Mouse (Mus musculus) layer of hippocampus, adult 8-10 months (tissue): Measurements from ENCODE around the gene Prtn3. TPM values are rescaled to one million over a fixed set of nuclear protein-coding genes. Genes with fewer than 3 reads are reported as not detected.

ENCODE experiments used
- DNase-seq, 2 experiments: peaks; one replicate each; pipeline ENCODE4 v3.0.0; 2022; ENCODE audit warnings: low spot score in 2 of 2
- total RNA-seq, 4 experiments: library from RNA; stranded (reverse); gene quantifications; 2 replicates each; pipeline ENCODE4 v1.2.4; 2022

Gene Prtn3
- total RNA-seq, 4 experiments from 2014 or later, result 1.2 to 2.3 (median 1.5) TPM

GRCm38 (mm10) chr10:79854801-79855541 lies 19.3 kb upstream of the Prtn3 start:
- no peak for DNase-seq

GRCm38 (mm10) chr10:79855558-79856184 lies 18.6 kb upstream of the Prtn3 start:
- DNase-seq, result no peak

- no peak for DNase-seq
These were observed 18.0 kb upstream of the Prtn3 start for GRCm38 (mm10) chr10:79856280-79856679.

- no peak for DNase-seq
These were observed 17.4 kb upstream of the Prtn3 start for GRCm38 (mm10) chr10:79856704-79857451.

DNA sequence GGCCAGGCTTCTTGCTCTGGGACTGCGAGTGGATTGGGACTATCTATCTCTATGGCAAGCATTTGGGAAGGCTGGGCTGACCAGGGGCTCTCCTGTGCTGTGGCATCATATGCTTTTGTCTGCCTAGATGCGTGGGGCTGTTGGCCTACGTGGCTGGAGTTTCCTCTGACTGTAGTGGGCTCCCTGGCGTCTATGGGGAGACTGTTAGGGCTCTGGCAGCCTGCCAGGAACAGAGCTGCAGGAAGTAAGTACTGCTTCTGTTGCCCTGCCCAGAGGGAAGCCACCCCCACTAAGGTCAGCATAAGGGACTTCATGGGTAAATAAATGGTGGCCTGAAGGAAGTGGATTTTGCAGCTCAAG lies 16.8 kb upstream of the Prtn3 start:
- DNase-seq, result no peak

- DNase-seq, result no peak
These were observed 16.4 kb upstream of the Prtn3 start for GRCm38 (mm10) chr10:79857894-79858293.

DNA sequence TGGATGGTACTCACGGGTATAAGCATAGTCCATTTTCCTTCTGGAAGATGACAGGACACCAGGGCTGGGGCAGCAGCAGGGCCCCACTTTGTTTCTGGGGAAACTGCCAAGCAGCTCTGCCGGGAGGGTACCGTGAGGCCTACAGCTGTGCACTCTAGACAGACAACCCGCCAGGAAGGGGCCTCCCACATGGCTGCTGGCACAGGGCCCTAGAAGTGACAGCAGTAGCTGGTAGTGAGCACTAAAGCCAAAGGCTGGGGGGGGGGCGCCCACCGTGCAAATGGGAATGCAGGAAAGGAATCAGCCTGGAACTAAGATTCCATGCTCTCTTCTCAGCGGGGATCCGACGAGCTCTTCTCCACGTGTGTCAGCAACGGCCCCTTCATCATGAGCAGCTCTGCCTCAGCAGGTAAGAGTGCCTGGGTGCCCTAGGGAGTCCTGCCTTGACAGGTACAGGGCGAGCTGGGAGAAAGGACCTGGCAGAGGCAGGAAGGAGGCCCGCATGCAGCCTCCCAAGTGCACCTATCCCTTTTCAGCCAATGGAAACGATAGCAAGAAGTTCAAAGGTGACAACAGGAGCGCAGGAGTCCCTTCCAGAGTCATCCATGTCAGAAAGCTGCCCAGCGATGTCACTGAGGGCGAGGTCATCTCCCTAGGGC lies 15.7 kb upstream of the Prtn3 start:
- DNase-seq, result peak; percentile 69 to 73

- no peak for DNase-seq
These were observed 15.2 kb upstream of the Prtn3 start for GRCm38 (mm10) chr10:79859116-79859515.

GRCm38 (mm10) chr10:79860079-79860911 lies 14.0 kb upstream of the Prtn3 start:
- DNase-seq, result no peak

DNA sequence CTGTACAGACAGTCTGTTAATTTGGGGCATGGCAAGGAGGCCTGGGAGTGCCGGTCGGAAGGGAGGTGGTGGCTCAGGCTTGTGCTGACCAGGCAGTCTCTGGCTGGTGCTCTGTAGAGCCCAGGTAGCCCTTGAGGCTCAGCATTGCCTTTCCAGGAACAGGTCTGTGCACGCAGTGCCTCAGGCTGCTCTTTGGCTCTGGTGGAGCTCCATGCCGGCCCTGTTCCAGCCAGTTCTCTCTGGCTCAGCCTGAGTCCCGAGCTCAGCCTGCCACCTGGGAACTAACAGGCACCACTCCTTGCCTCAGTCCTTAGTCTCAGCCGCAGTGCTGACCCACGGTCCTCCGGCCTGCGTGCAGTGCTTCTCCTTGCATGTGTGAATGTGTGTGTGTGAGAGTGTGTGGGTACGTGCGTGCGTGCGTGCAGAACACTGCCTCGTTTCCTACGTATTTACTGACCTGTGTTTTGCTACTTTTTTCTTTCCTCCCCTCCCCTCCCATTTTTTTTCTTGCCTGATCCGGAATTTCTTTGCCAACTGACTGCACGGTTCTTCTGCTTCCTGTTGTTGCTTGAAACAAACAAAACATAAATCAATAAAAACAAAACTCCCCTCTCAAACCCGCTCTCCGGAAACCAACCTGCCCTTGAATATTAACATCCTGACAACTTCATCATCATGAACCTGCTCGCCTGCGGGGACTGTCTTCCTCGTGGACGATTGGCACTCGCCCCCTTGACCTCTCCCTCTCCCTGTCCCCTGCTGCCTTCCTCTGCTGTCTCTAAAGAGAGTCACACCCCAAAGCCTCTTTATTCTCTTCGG lies 12.8 kb upstream of the Prtn3 start:
- DNase-seq, result no peak

- DNase-seq, result no peak
These were observed 12.1 kb upstream of the Prtn3 start for GRCm38 (mm10) chr10:79862049-79862788.

- no peak for DNase-seq
These were observed 11.4 kb upstream of the Prtn3 start for GRCm38 (mm10) chr10:79862925-79863324.

- DNase-seq, result no peak
These were observed 9.7 kb upstream of the Prtn3 start for GRCm38 (mm10) chr10:79864351-79865188.

DNA sequence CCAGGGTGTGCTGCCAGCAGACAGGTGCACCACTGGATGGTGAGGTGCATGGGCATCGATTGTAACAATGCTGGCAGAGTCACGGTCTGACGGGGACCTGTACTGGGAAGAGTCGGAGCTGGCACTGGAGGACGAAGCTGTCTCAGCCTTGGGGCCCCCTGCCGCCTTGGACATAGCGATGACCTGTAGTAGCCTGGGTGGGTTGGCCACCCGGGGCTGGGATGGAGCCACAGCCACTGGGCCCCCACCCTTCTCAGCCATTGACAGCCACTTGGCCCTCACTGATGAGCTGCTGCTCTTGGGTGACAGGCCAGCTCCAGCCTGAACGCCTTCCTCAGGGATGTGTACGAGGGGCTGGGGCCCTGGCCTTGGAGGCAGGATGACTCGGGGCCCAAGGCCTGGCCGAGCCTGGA lies 9.1 kb upstream of the Prtn3 start:
- no peak for DNase-seq

DNA sequence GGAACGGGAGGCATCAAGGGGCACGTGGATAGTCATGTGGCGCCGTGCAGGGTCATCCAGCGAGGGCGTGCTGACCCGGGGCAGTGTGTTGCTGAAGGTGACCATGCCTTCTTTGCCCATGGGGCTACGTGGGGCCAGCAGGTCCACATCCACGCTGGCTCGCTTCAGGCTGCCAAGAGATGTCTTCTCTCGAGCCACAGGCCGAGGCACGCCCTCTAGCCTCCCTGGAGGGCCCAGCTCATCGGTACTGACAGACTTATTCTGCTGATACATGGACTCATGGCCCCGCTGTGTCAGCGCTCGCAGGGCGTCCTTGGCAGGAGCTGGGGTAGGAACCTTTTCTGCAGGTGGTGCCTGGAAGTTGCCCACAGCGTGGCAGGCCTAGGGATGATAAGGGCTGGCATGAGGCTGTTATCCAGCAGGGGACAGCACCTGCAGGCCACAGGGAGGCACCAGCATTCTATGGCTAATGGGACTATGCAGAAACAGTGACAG lies 8.4 kb upstream of the Prtn3 start:
- no peak for DNase-seq

DNA sequence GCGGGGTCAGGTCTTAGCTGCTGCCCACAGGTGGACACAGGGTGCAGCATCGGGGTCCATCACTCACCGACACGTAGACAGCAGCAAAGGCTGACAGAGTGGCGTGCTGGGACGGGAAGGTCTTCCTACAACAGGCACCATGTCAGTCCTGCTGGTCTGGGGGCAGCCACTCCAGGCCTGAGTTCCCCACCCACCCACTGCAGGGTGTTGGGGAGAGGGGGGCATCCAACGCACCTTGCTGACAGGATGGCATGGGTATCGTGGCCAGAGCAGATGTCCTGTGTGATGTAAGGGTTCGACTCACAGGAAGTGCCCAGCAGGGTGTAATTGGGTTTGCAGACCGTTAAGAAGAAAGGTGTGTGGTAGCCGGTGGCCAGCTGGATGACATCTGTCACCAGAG lies 7.7 kb upstream of the Prtn3 start:
- DNase-seq, result no peak

DNA sequence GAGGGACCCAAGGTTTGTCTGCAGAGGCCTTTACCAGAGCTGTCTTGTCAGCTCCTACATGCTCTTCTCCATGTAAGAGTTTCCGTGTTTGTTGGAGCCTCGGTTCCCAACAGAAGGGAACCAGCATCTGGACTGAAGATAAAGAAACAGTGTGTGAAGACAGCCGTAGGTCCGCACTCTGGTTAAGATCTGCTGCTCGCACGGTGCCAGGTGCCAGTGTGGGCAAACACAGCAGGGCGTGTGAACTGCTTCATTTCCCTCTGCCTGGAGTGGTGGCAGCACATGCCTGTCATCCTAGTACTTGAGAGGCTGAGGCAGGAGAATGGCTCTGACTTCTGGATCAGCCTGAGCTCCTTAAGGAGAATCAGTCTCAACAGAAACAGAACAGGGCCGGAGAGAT lies 2.4 kb upstream of the Prtn3 start:
- peak in 1 of 2 experiments; percentile 21 for DNase-seq

GRCm38 (mm10) chr10:79872862-79873261 lies 1.4 kb upstream of the Prtn3 start:
- no peak for DNase-seq
